In the genomic region with DNA sequence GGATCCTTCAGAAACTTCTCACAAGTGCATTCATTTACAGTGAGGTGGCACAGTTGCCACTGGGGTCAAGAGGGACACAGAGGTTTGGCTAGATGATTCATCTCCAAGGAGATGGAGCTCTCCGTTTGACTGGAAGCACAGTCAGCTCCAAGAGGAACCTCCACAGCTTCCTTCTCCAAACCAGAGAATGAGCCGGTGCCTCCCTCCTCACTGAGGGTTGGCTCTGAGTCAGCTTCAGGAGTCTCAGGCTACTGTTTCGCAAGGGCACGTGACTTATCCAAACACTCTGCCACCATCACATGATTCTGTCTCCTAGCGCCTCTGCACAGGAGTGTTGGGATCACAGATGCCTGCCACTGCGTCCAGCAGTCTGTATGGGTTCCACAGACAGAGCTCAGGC, we compare ENCODE assay signal across 11 mouse cellular contexts.
A peak's percentile ranks its signal among the peaks of the same experiment; 100 is the strongest.
DNase-seq lines count a peak whose midpoint lies in the region; ATAC-seq lines count a peak whose summit lies in the region.
"Had no signal": no experiment of that assay in that cellular context is flagged by ENCODE, and none has a peak within 500 bp of the region (broad histone marks: within the 10 kb centered on the region; RNA-seq: fewer than 3 reads in every experiment).

No protein-coding gene starts in this region.

- DNase-seq in kidney, adult 18-20 months: peak; percentile 25
- DNase-seq in kidney, postnatal 10 days: no peak
- peak; percentile 8 to 39 for DNase-seq in urinary bladder, postnatal 36 days (ENCODE audit: low spot score in 2 of 2)
- no peak for DNase-seq in urinary bladder, adult 2 months (ENCODE audit: low spot score)
- DNase-seq in lung, adult 18-20 months: peak; percentile 86 to 89
- DNase-seq in c-Kit-positive CD71-positive TER-119-positive erythroid progenitor cells, embryonic 14.5 days (ENCODE audit: low spot score): no peak
- no peak for DNase-seq in embryo, embryonic 11 days
- DNase-seq: cerebellum, adult 18-20 months; right cerebral cortex, postnatal 25 days had no signal

- no peak for ATAC-seq in cerebellum, adult (ENCODE audit: insufficient number of reproducible peaks, low FRiP score, low TSS enrichment)
- ATAC-seq: intestine, embryonic 15.5 days had no signal

Comparison
In these comparisons a context has a peak if more than half of its experiments do, and no peak if none do; other contexts are left out.
1. DNase-seq: peak in kidney, adult 18-20 months (single experiment), urinary bladder, postnatal 36 days (2 of 2) and lung, adult 18-20 months (2 of 2); none in kidney, postnatal 10 days (single experiment), urinary bladder, adult 2 months (single experiment), c-Kit-positive CD71-positive TER-119-positive erythroid progenitor cells, embryonic 14.5 days (single experiment) and embryo, embryonic 11 days (single experiment).